Mouse (Mus musculus): ENCODE data around the gene Snupn.

- TF ChIP-seq CTCF (conservative IDR thresholded peaks at IDR 0.05; ENCODE audit: low read length) (no peak), POU5F1 (IDR thresholded peaks at IDR 0.05; ENCODE audit: borderline replicate concordance, low read length) (no peak)
These were observed 23.3 kb upstream of the Snupn start for GRCm38 (mm10) chr9:56927191-56928012.
